Mouse (Mus musculus) urinary bladder, postnatal 36 days (tissue): ENCODE data around the gene Zdhhc13.

Experiments used
- DNase-seq, 2 experiments: peaks; one replicate each; pipeline ENCODE4 v3.0.0; 2022; ENCODE audit warnings: low spot score in 2 of 2, mixed read lengths in 1 of 2

Zdhhc13 gene

GRCm38 (mm10) chr7:48784773-48785523 is 3.9 kb upstream of the Zdhhc13 start:
- peak; percentile 25 to 31 for DNase-seq

- no peak for DNase-seq
Observed at GRCm38 (mm10) chr7:48788348-48788747, 455 bp upstream of the Zdhhc13 start.

GRCm38 (mm10) chr7:48790117-48790516 is 1.3 kb downstream of the Zdhhc13 start:
- no peak for DNase-seq

DNA sequence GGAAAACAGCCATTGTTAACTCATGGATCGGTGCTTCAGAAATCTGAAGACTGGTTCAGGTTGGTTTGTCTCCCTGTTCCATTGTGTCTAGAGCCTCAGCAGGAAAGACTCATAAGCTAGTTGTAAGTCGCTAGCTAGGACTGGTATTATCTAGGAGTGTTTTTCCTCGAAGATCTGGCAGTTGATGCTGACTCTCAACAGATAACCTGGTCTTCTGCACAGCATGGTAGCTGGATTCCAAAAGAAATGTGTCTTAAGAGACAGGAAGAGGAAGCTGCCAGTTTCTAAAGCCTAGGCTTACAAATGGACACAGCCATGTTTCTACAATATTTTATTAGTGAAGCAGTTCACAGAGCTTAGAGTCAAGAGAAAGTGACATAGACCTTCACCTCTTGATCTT is 2.6 kb downstream of the Zdhhc13 start:
- no peak for DNase-seq

GRCm38 (mm10) chr7:48795130-48795529 is 6.3 kb downstream of the Zdhhc13 start:
- DNase-seq: no peak

DNA sequence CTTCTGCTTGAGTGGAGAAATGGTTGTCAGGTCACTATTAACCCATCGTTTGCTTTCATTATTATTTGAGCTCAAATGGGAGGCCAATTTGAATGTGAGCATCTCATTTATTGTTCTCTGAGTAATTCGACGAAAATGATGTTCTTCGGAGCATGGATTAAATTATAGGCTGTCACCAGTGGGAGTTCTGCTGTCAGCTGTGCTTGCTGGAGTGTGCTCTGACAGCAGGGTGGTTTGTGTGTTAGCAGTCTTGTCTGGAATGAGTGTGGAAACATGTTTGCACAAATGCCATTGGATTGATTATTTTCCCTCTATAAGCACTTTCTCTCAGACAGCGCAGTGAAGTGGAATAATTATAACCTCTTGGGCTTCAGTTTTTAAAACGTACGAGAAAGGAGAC is 14.6 kb downstream of the Zdhhc13 start:
- DNase-seq: no peak

GRCm38 (mm10) chr7:48806587-48806986 is 17.8 kb downstream of the Zdhhc13 start:
- no peak for DNase-seq

DNA sequence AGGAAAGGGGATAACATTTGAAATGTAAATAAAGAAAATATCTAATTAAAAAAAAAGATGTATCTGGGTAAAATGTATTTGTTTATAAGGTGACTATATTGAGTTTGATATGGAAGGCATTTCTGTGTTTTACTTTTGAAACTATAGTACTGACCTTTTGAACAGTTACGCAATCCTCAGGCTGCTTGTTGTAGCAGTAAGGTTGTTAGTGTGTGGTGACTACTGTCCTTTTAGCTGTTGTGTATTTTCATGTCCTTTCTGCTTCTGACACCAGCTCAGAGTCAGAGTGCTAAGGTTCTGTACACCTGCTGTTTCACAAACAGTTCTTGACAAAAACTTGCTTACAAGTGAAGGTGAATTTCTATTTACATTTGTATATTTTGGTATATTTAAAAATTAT is 21.8 kb downstream of the Zdhhc13 start:
- no peak for DNase-seq

DNA sequence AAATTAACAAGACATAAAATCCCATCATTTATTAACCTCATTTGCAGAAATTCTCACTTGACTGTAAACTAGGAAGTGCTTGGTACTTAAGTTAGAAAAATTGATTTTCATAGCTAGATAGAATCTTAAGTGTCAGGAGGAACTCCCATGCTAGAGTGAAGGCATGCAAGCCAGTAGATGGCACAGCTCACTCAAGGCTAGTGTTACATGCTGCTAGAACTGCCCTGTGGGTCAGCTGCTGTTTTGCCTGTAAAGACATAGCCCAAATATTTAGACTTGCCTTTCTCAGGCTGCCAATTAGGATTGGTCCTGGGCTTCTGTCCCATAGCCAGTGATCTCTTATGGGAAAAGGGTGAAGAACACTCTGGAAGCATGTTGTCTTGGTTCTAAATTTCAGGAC is 23.6 kb downstream of the Zdhhc13 start:
- no peak for DNase-seq

DNA sequence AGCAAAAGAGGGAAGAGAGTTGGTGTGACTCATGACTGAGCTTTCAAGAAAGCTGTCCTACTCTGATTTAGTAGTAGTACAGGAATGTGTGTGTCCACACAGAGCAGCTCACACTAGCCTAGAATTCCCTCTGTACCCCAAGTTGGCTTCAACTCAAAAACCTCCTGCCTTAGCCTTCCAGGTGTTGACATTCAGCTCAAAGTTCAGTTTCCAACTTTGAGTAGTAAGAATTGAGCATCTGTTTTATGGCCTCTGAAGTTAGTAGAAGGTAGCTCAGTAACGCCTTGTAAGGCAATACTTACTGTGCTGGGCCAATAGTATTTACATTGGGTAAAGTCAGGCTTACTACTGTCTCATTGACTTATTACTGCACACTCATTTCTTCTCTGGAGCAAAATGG is 24.8 kb downstream of the Zdhhc13 start:
- no peak for DNase-seq

DNA sequence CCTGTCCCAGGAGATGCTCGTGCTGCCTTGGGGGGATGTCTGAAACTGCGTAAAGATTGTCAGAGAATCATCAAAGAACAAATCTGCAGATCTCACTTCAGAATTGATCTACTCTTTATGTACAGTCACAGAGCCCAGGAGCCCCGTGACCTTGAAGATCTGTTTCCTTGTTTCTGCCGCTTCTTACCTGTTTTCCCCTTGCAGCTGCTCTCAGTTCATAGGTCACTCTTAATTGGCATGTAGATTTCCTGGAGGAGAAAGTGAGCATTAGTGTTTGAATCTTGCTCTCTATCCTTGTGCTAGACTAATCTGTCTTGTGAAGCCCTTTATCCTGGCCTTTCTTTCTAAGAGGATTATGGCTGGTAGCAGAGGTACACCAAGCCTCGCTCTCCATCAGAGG is 32.9 kb downstream of the Zdhhc13 start:
- no peak for DNase-seq

GRCm38 (mm10) chr7:48823621-48824020 is 34.8 kb downstream of the Zdhhc13 start:
- DNase-seq: no peak

DNA sequence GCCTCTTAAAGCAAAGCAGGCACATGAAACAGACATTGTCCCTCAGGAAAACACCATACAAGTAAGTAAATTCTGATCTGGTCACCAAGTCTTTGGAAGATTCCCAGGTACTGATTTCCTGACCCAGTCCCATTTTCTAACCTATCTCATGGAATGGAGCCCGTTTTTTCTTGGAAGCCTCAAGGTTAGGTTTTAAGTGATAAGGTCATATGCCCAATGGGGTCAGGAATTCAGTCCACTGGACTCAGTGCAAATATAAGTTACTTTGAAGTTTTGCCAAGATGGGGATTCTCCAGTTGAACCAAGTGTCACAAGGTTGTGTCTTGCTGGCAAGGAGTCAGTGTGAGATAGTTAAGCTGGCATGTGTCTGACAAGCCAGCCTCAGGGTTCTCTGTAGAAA is 35.9 kb downstream of the Zdhhc13 start:
- DNase-seq: no peak

DNA sequence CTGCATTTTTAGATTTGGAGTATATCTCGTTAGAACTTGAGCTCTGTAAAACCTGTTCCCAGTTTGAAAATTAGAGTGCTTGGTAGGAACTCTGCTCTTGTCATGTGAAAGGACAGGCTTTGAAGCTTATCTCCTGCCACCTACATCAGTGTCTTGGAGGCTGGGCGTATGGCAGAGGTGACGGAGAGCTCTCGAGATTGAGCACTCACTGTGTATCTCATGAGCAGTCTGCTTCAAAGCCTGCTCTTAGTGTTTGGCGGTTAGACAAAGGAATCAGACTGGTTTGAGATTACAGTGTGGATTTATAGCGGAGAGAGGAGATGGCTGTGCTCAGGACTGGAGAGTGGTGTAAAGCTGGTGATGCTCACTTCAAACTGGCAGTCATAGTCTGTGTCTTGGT is 36.4 kb downstream of the Zdhhc13 start:
- no peak for DNase-seq

DNA sequence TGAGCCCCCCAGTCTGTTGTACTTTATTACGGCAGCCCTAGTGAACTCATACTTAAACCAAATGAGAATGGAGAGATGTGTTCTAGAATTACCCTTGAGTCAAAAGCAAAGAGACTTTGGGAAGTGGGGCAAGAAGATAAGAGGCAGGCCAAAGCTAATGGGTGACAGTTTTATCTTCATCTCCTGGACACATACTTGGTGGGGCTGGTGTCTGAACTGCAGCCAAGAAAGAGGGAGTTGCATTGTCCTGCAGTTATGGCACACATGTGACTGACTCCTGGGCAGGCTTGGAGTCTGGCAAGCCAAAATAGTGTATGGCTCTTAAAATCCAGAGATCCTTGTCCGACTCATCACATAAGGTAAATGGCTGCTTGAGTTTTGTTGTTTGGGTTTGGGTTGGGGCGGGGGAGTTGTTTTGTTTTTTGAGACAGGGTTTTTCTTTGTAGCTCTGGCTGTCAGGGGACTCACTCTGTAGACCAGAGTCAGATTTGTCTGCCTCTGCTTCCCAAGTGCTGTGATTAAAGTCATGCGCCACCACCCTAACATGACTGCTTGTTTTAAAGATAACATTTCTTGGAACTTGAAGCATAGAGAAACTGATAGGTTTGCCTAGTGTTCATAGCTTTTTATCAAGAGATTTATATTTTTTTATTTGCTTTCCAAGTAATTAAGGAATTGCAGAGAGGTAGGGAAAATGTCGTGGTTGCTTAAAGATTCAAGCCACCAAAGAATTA is 40.5 kb downstream of the Zdhhc13 start:
- DNase-seq: no peak

- no peak for DNase-seq
Observed at GRCm38 (mm10) chr7:48830395-48830794, 41.6 kb downstream of the Zdhhc13 start.

DNA sequence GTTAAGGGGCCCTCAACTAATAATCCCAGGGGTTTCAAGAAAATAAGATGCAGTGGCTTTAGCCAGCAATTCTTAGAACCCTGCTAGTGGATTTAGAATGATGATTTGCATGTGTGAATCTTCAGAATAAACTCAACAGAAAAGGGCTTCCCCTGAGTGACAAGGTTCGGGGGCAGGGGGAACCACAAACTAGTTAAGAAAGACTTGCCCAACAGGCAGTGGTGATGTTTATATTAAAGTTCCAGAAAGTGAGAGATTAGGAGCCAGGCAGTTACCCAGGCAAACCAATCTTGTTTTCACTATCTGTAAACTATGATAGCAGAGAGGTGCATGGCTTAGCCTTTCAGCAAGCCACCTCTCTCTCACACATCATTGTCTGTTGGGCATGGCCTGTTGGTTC is 43.9 kb downstream of the Zdhhc13 start:
- no peak for DNase-seq

- no peak for DNase-seq
Observed at GRCm38 (mm10) chr7:48834371-48834970, 45.7 kb downstream of the Zdhhc13 start.

DNA sequence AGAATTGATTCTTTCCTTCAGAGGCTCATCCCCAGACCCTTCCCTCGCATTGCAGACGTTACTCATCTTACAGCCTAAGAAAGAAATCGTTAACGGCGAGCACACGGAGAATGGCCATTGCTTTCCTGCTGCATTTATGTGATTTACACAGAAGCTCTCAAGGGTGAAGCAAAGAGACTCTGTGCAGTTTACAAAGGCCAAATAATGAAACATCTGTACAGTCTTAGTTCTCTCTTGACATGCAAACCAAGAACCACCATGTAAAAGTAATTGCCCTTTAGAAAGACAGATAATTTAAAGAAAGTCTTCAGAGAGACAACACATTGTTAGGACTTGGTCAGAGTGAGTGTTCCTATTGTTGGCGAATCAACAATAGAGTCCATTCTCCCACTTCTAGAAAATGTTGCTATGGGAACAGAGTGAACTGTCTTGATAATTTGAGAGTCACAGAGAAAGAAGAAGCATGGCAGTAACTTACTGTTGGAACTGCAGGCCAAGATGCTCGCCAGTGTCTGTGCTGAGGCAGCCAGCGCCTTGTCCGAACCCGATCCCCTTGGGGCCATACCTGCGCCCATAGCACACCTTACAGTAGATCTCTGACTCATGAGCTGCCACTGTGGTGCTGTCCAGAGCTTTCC is 46.3 kb downstream of the Zdhhc13 start:
- DNase-seq: no peak

DNA sequence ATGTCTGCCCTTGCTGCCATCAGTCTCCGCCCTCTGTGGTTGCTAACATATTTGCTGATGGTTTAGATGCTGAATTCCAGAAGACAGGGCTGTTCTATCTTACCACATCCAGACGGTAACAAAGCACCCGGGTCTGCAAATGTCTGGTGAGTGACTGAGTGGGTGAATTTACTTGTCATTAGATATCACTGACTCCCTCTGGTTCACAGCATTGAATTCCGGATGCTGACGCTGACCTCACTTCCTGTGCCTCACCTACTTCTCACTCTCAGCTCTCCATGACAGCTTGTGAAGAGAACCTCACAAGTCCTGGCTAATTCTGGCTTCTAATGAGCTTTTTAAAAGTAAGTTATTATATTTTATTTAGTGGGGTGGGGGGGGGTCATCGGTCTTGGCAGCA is 48.1 kb downstream of the Zdhhc13 start:
- no peak for DNase-seq

DNA sequence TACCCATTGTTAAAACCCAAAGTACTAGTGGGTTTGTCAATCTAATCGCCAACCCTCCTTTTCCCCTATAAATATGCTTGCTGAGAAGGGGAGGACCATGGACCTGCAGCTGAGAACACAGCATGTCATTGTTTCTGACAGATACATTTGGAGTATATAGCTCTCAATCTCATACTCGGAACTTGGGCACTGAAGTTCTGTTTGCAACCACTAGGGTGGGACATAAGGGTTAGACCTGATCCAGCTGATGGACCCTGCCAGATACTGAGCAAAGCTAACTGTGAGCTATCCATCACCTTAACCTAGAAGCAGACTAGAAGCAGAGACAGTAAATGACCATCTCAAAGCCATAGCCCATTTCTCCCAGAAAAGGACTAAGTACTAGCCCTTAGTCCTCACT is 49.6 kb downstream of the Zdhhc13 start:
- DNase-seq: no peak

GRCm38 (mm10) chr7:48840545-48840944 is 51.7 kb downstream of the Zdhhc13 start:
- no peak for DNase-seq

- no peak for DNase-seq
Observed at GRCm38 (mm10) chr7:48841538-48841937, 52.7 kb downstream of the Zdhhc13 start.
